Mouse (Mus musculus) kidney, adult 2 months (tissue): ENCODE measurements at regions not wholly inside any gene's neighbourhood (a gene's known extent, or its start where the extent isn't known, plus 50 kb on each side); places are given as distances from the start of the nearest gene placed in this dataset.

Source experiments
- CTCF ChIP-seq: fragments of 200-500 bp; conservative IDR thresholded peaks from 2 replicates; pipeline ENCODE4 v1.5.1; 2011; ENCODE audit warnings: low read depth, mild to moderate bottlenecking, control low read depth, low read length, moderate library complexity, mixed read lengths; ENCODE audit not compliant: insufficient read depth, insufficient read length
- POLR2A ChIP-seq: fragments of 200-500 bp; IDR thresholded peaks from one replicate; pipeline ENCODE4 v1.6.1; 2011; ENCODE audit warnings: low read depth, low read length, control low read depth

GRCm38 (mm10) chr14:46616030-46616429, 144.3 kb upstream of the Cdkn3 start:
- TF ChIP-seq CTCF: no peak
- no peak for TF ChIP-seq POLR2A
